Mouse (Mus musculus) kidney, postnatal 14 days (tissue): ENCODE measurements around the gene Cep152.
A peak's percentile ranks its signal among the peaks of the same experiment; 100 is the strongest.

Experiments used
- DNase-seq: peaks from one replicate; pipeline ENCODE4 v3.0.0; 2022; ENCODE audit warnings: mixed read lengths

Gene Cep152

GRCm38 (mm10) chr2:125548806-125549578 lies 75.9 kb downstream of the Cep152 start:
- no peak for DNase-seq

GRCm38 (mm10) chr2:125544986-125545385 lies 79.9 kb downstream of the Cep152 start:
- no peak for DNase-seq

GRCm38 (mm10) chr2:125543646-125544045 lies 81.3 kb downstream of the Cep152 start:
- DNase-seq = no peak

- DNase-seq = no peak
Measured at GRCm38 (mm10) chr2:125541451-125541850, 83.5 kb downstream of the Cep152 start.

- DNase-seq = no peak
Measured at GRCm38 (mm10) chr2:125540579-125540978, 84.3 kb downstream of the Cep152 start.

- DNase-seq = no peak
Measured at GRCm38 (mm10) chr2:125539640-125540039, 85.3 kb downstream of the Cep152 start.

GRCm38 (mm10) chr2:125530665-125531064 lies 94.2 kb downstream of the Cep152 start:
- no peak for DNase-seq

GRCm38 (mm10) chr2:125526566-125526965 lies 98.3 kb downstream of the Cep152 start:
- no peak for DNase-seq

- DNase-seq = no peak
Measured at GRCm38 (mm10) chr2:125525484-125525883, 99.4 kb downstream of the Cep152 start.

GRCm38 (mm10) chr2:125516594-125516993 lies 108.3 kb downstream of the Cep152 start:
- DNase-seq = peak; percentile 81

- no peak for DNase-seq
Measured at GRCm38 (mm10) chr2:125515291-125516057, 109.4 kb downstream of the Cep152 start.

- DNase-seq = no peak
Measured at GRCm38 (mm10) chr2:125514391-125514790, 110.5 kb downstream of the Cep152 start.
